Mouse (Mus musculus): ENCODE measurements around the gene Commd8.

The Commd8 gene

GRCm38 (mm10) chr5:72167594-72168284, at the start of gene Commd8:
Gene Commd8, minus strand, starts transcription at chr5:72168189.
- ATAC-seq (ENCODE audit: low TSS enrichment) = peak; percentile 87

- no peak for ATAC-seq (ENCODE audit: low TSS enrichment)
Measured at GRCm38 (mm10) chr5:72211741-72212140, 43.8 kb upstream of the Commd8 start.

GRCm38 (mm10) chr5:72210812-72211139, 42.8 kb upstream of the Commd8 start:
- no peak for ATAC-seq (ENCODE audit: low TSS enrichment)

- ATAC-seq (ENCODE audit: low TSS enrichment) = no peak
Measured at GRCm38 (mm10) chr5:72210123-72210811, 42.3 kb upstream of the Commd8 start.

GRCm38 (mm10) chr5:72208515-72208914, 40.5 kb upstream of the Commd8 start:
- ATAC-seq (ENCODE audit: low TSS enrichment) = no peak

- ATAC-seq (ENCODE audit: low TSS enrichment) = no peak
Measured at GRCm38 (mm10) chr5:72205271-72205670, 37.3 kb upstream of the Commd8 start.

GRCm38 (mm10) chr5:72204507-72204906, 36.5 kb upstream of the Commd8 start:
- no peak for ATAC-seq (ENCODE audit: low TSS enrichment)

GRCm38 (mm10) chr5:72203734-72204073, 35.7 kb upstream of the Commd8 start:
- peak; percentile 26 for ATAC-seq (ENCODE audit: low TSS enrichment)

- peak; percentile 99 for ATAC-seq (ENCODE audit: low TSS enrichment)
Measured at GRCm38 (mm10) chr5:72203028-72203733, 35.2 kb upstream of the Commd8 start.

GRCm38 (mm10) chr5:72202016-72202415, 34.0 kb upstream of the Commd8 start:
- no peak for ATAC-seq (ENCODE audit: low TSS enrichment)

GRCm38 (mm10) chr5:72201600-72201999, 33.6 kb upstream of the Commd8 start:
- no peak for ATAC-seq (ENCODE audit: low TSS enrichment)

GRCm38 (mm10) chr5:72195442-72195841, 27.5 kb upstream of the Commd8 start:
- ATAC-seq (ENCODE audit: low TSS enrichment) = no peak

- ATAC-seq (ENCODE audit: low TSS enrichment) = no peak
Measured at GRCm38 (mm10) chr5:72191932-72192331, 23.9 kb upstream of the Commd8 start.

- no peak for ATAC-seq (ENCODE audit: low TSS enrichment)
Measured at GRCm38 (mm10) chr5:72191154-72191553, 23.2 kb upstream of the Commd8 start.

- ATAC-seq (ENCODE audit: low TSS enrichment) = no peak
Measured at GRCm38 (mm10) chr5:72184437-72185100, 16.6 kb upstream of the Commd8 start.

- no peak for ATAC-seq (ENCODE audit: low TSS enrichment)
Measured at GRCm38 (mm10) chr5:72183929-72184328, 15.9 kb upstream of the Commd8 start.

GRCm38 (mm10) chr5:72182804-72183203, 14.8 kb upstream of the Commd8 start:
- no peak for ATAC-seq (ENCODE audit: low TSS enrichment)

- ATAC-seq (ENCODE audit: low TSS enrichment) = no peak
Measured at GRCm38 (mm10) chr5:72181194-72181593, 13.2 kb upstream of the Commd8 start.

GRCm38 (mm10) chr5:72175530-72175929, 7.5 kb upstream of the Commd8 start:
- ATAC-seq (ENCODE audit: low TSS enrichment) = no peak

GRCm38 (mm10) chr5:72175050-72175449, 7.1 kb upstream of the Commd8 start:
- no peak for ATAC-seq (ENCODE audit: low TSS enrichment)

GRCm38 (mm10) chr5:72173521-72173920, 5.5 kb upstream of the Commd8 start:
- ATAC-seq (ENCODE audit: low TSS enrichment) = no peak

- peak; percentile 47; the same call in 1 of the 2 replicates for ATAC-seq (ENCODE audit: low TSS enrichment)
Measured at GRCm38 (mm10) chr5:72172675-72173074, 4.7 kb upstream of the Commd8 start.

Measured in frontal cortex, adult (tissue).